Mouse (Mus musculus) megakaryocyte, embryonic 14.5 days (primary cell): Measurements from ENCODE around the gene Tial1.

Experiments
- FLI1 ChIP-seq: IDR thresholded peaks from 2 replicates; pipeline ENCODE4 v1.6.1; 2012; ENCODE audit warnings: low read length, inconsistent platforms, mixed read lengths
- GATA1 ChIP-seq: IDR thresholded peaks from 3 replicates; pipeline ENCODE4 v1.6.1; 2012; ENCODE audit warnings: mixed read lengths, low read length, inconsistent platforms, borderline replicate concordance

DNA sequence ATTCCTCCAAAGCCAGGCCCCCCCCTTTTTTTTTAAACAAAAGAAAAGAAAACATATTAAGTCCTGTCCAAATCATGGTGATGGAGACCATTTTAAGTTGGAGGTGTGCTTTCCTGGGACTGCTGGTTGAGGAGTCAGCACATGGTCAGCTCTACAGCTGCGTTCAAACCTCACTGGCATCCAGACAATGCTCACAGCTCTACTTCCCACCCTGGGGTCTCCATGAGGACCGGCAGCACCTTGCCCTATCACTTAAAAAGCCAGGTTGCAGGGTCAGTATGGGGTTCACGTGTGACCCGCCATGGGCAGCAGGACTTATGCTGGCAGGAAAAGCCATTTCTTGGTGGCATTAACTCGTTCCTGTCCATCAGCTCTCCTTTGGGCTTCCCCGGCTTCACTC is 57.9 kb downstream of the Tial1 start:
- TF ChIP-seq FLI1 (no peak), GATA1 (no peak)
